Comparison of ENCODE assay signal across 8 mouse cellular contexts in the genomic region with DNA sequence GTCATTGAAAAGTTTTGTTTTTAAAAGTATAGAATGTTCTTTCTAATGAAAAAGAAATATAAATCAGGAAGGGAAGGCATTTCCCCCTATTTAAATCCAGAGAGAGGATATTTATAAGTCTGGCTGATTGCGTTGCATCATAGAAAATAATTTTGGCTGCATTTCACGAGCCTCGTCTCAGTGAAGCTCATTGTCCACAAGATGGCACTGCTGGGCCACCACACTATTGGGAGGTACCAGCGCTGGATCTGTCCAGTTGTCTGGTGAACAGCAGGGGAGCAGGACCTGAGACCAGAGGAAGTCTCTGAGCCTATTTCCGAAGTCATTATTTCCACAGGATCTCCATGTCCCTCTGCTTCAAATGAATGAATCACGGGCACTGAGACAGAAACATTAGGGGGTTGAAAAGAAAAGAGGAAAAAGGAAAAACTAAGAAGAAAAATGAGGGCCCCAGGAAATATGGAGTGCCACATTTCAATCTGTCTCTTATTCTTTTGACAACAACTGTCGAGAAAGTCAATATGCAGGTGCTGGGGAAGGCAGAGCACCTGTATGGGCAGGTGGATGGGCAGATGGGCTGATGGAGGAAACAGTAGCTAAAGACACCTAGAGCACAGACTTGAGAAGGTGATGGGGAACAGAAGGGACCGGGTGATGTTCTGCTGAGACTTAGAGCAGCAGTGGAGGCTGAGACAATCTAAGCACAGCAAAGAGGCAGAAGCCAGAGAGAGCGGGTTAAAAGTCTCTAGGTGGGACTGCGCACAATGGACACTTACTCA. TPM values are rescaled to one million over a fixed set of nuclear protein-coding genes. Genes with fewer than 3 reads are reported as not detected.
A peak's percentile ranks its signal among the peaks of the same experiment; 100 is the strongest.
DNase-seq lines count a peak whose midpoint lies in the region; ATAC-seq lines count a peak whose summit lies in the region.

No protein-coding gene starts in this region.

- peak; percentile 38 for DNase-seq in T-cell, adult 2 months (ENCODE audit: low spot score)
- DNase-seq in cerebellum, adult 9-11 months = peak; percentile 35
- DNase-seq in frontal cortex, postnatal 36 days (ENCODE audit: low spot score in 2 of 2) = peak; percentile 75 to 81
- DNase-seq in left cerebral cortex, adult 8-10 months (ENCODE audit: low spot score in 2 of 2) = peak; percentile 41 to 46
- peak; percentile 95 for DNase-seq in midbrain, embryonic 11.5 days (ENCODE audit: low spot score, missing footprints)
- DNase-seq in right cerebral cortex, postnatal 4 days = peak; percentile 77
- peak; percentile 62 to 74 for DNase-seq in urinary bladder, postnatal 4 days (ENCODE audit: low spot score in 2 of 2)

- no peak overlapping the region for H3K27ac ChIP-seq in midbrain, embryonic 11.5 days (ENCODE audit: low read depth, low read length)

- ATAC-seq in inflammation-experienced regulatory T-cells, adult 6 months = peak; percentile 77
- peak; percentile 91 for ATAC-seq in midbrain, embryonic 11.5 days (ENCODE audit: low FRiP score)

- whole genome bisulfite sequencing in midbrain, embryonic 11.5 days = 40% methylated on average over 10 of the region's 10 CpGs

- no peaks in the 10 kb centered on the region for H3K9me3 ChIP-seq in midbrain, embryonic 11.5 days (ENCODE audit: control insufficient read depth, low read length)

- no peaks in the 10 kb centered on the region for H3K27me3 ChIP-seq in midbrain, embryonic 11.5 days (ENCODE audit: control insufficient read depth, insufficient read depth, low read length)

- H3K36me3 ChIP-seq in midbrain, embryonic 11.5 days (ENCODE audit: control insufficient read depth, insufficient read depth, low read length) = no peaks in the 10 kb centered on the region

- no peak overlapping the region for H3K4me2 ChIP-seq in midbrain, embryonic 11.5 days

- no peak overlapping the region for H3K4me3 ChIP-seq in midbrain, embryonic 11.5 days (ENCODE audit: low read depth, low read length)

- H3K4me1 ChIP-seq in midbrain, embryonic 11.5 days (ENCODE audit: control insufficient read depth, insufficient read depth, low read length) = no peaks in the 10 kb centered on the region

- no peak overlapping the region for H3K9ac ChIP-seq in midbrain, embryonic 11.5 days (ENCODE audit: low read length)

RNA-seq across cellular contexts. Expression of gene Ckmt2, which starts 31.7 kb away (rescaled TPM):
- polyA plus RNA-seq in inflammation-experienced regulatory T-cells, adult 6 months (2017; shearing (Covaris generic)) = not detected
- 1 to 10 TPM in 1 of 4 experiments, under 1 TPM in 2, not detected in 1; 0.40 to 1.2 (median 0.66) TPM for total RNA-seq in left cerebral cortex, adult 8-10 months (2022)
- polyA plus RNA-seq in midbrain, embryonic 11.5 days (2014; fragmentation: Nextera tagmentation; extraction: Ambion mirVana) = not detected in 2 replicates

Comparison
In these comparisons a context has a peak if more than half of its experiments do, and no peak if none do; other contexts are left out.
1. DNase-seq: peak in every context shown above with its lines; median percentile 95 in midbrain, embryonic 11.5 days; 78 in frontal cortex, postnatal 36 days; 77 in right cerebral cortex, postnatal 4 days; 68 in urinary bladder, postnatal 4 days; 44 in left cerebral cortex, adult 8-10 months; 38 in T-cell, adult 2 months; 35 in cerebellum, adult 9-11 months.